Mouse (Mus musculus) liver, adult 2 months (tissue): ENCODE measurements around the gene Ogfod2.

ENCODE experiments used
- CTCF ChIP-seq: fragments of 200-500 bp; IDR thresholded peaks from 2 replicates; pipeline ENCODE4 v1.5.1; 2011; ENCODE audit warnings: low read depth, low read length, control low read depth
- POLR2A ChIP-seq: fragments of 200-500 bp; IDR thresholded peaks from 2 replicates; pipeline ENCODE4 v1.6.1; 2011; ENCODE audit warnings: low read length, control low read depth; ENCODE audit not compliant: insufficient read depth; ENCODE audit errors: extremely low read depth

- TF ChIP-seq CTCF = peak; percentile 35; the same call in 1 of the 2 replicates
- peak; percentile 63 for TF ChIP-seq POLR2A
Observed at GRCm38 (mm10) chr5:124111742-124112497, at the start of gene Ogfod2.
